Mouse (Mus musculus): ENCODE results near the gene Barhl1.
A peak's percentile ranks its signal among the peaks of the same experiment; 100 is the strongest.

The Barhl1 gene

GRCm38 (mm10) chr2:28911331-28912038 is 5.0 kb downstream of the Barhl1 start:
- no peak for DNase-seq (ENCODE audit: low read depth, low spot score)

DNA sequence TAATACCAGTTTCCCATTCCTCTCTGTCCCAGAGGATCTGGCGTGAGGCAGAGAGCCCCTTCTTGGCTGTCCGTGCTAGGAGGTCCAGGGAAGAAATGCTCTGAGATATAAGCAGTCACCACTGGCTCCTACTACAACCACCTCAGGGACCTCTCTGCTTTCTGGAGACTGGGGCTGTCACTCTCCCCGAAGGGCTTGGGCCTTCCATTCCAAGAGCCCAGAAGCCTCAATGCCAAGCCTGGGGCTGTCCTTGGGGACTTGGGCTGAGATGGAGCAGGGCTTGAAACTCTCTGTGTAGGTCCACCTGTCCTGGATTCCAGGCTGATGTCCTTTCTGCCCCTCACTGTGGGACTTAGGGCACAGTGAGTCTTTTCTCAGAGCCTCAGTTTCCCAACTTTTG is 5.6 kb downstream of the Barhl1 start:
- DNase-seq (ENCODE audit: low read depth, low spot score): no peak

GRCm38 (mm10) chr2:28909818-28910710 is 6.4 kb downstream of the Barhl1 start:
- no peak for DNase-seq (ENCODE audit: low read depth, low spot score)

DNA sequence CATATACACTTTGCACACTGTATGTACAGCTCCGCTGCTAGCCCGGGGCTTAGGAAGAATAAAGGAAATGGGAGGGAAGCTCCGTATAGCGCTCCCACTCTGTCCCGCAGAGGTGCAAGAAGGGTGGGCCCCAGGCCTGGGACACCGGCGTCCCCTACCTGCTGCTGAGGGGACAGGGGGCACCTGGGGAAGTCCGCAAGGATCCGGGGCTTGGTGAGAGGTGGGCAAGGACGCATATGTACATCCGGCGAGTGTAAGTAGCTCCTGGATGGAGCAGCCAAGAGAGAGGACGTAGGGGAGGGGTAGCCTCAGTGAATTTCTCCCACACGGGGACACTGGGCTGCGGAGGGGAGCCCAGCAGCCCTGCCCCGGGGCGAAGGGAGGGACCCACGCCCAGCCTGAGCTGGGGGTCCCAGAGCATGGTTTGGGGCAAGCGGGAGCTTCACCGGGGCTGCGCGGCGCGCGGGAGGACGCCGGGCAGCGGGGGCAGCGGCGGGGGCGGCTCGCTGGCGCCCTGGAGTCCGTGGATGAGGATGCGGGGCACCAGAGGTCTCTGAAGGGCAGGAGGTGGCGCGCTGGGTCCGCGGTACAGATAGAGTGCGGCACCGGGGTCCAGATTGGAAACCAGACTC is 7.2 kb downstream of the Barhl1 start:
- no peak for DNase-seq (ENCODE audit: low read depth, low spot score)

- DNase-seq (ENCODE audit: low read depth, low spot score): peak; percentile 58
Measured at GRCm38 (mm10) chr2:28908389-28909153, 7.9 kb downstream of the Barhl1 start.

DNA sequence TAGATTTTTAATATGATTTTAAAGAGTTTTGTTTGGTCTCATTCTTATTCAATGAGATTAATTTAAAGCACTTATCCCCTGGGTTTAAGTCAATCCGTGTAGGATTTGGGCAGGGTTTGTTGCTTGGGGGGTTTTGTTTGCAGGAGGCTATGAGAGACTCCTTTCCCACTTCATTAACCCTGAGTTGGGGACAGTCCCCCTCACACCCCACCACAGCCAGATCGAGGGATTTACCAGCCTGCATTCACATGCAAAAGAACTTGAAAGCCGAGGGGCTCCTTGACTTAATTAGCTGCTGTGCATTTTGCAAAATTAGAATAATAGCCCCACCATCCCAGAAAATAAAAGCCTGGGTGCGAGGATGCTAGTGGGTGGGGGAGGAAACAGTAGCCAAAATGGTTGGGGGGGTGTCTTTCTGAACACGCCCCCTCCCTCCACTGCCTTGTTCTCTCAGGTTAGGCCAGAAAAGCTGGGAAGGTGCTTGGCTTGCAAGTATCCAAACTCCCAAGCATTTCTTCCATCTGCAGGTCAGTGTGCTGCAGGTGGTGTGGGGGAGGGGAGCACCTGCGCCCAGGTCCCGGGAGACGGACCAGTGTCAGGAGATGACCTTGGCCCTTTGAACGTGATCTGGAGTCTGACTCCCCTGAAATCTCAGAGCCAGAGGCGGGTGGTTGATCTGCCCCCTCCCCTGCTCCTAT is 8.6 kb downstream of the Barhl1 start:
- DNase-seq (ENCODE audit: low read depth, low spot score): no peak

GRCm38 (mm10) chr2:28905561-28905960 is 10.9 kb downstream of the Barhl1 start:
- DNase-seq (ENCODE audit: low read depth, low spot score): no peak

DNA sequence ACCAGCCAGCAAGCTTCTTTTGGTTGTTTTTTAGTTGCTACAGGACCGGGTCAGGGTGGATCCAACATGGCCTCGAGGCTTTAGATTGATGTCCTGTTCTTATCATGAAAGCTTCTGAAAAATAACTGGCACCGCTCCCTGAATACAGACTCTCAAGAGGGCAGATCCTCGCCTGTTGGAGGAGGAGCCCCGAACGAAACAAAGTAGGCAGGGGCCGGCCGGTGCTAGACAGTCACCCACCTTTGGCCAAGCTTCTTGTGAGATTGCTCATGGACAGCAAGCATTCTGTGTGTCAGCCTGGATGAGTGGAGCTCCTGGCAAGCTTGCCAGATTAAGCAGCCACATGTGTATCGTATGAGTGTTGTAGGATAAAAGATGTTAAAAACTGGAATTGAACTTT is 11.7 kb downstream of the Barhl1 start:
- no peak for DNase-seq (ENCODE audit: low read depth, low spot score)

- no peak for DNase-seq (ENCODE audit: low read depth, low spot score)
Measured at GRCm38 (mm10) chr2:28903871-28904270, 12.6 kb downstream of the Barhl1 start.

GRCm38 (mm10) chr2:28902291-28902690 is 14.2 kb downstream of the Barhl1 start:
- no peak for DNase-seq (ENCODE audit: low read depth, low spot score)

GRCm38 (mm10) chr2:28897340-28897899 is 19.0 kb downstream of the Barhl1 start:
- no peak for DNase-seq (ENCODE audit: low read depth, low spot score)

DNA sequence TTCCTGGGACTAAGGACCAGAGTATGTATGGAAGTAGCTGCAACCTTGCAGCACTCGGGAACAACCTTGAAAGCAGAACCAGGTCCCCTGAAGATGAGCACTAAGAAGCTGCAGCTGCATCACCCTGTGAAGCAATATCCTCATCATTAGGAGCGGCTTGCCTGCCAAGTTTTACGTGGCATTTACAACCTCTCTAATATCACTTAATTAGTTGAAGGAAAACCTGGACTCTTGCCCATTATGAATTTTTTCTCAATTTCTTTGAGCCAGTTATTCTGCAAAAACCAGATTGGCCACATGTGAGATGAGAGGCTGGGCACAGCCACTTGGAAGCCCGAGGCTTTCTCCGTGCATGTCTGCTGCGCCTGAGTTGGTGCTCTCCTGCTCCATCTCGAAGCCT is 20.6 kb downstream of the Barhl1 start:
- no peak for DNase-seq (ENCODE audit: low read depth, low spot score)

GRCm38 (mm10) chr2:28893526-28893925 is 22.9 kb downstream of the Barhl1 start:
- DNase-seq (ENCODE audit: low read depth, low spot score): no peak

DNA sequence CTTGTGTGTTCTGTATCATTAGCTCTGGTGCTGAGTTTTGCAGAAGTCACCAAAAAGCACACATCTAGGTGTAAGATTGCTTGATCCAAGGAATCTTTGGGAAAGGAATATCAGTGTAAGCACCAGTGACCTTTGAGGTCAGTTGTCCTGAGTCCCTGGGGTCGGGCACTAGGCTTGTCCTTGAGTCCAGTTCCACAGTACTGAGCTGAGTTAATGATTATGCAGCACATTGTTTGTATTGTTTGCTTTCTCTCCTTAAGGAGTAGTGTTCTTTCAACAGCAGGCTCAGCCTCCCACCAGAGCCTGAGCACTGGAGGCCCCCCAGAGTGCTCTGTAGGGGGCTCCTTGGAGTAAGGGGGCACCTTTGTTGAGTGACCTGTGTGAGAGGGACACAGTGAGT is 23.7 kb downstream of the Barhl1 start:
- DNase-seq (ENCODE audit: low read depth, low spot score): no peak

DNA sequence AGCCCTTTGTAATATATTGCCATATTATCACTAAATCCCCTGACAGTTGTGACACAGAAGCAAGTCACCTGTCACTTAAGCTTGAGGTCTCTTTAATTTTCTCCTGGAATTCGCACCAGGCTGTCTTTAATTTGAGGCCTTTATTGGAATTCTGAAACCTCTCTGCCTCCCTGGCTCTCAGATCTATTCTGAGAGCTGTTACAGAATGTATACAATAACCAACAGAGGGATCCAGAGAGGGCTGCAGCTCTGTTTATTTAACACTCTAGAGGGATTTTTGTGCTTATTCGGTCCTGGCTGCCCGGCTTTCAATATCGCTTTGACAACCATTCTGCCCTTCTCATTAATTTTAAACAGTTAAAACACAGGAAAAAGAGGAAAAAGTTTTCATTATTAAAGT is 31.6 kb downstream of the Barhl1 start:
- DNase-seq (ENCODE audit: low read depth, low spot score): no peak

GRCm38 (mm10) chr2:28882826-28883485 is 33.5 kb downstream of the Barhl1 start:
- DNase-seq (ENCODE audit: low read depth, low spot score): no peak

GRCm38 (mm10) chr2:28882047-28882446 is 34.4 kb downstream of the Barhl1 start:
- no peak for DNase-seq (ENCODE audit: low read depth, low spot score)

DNA sequence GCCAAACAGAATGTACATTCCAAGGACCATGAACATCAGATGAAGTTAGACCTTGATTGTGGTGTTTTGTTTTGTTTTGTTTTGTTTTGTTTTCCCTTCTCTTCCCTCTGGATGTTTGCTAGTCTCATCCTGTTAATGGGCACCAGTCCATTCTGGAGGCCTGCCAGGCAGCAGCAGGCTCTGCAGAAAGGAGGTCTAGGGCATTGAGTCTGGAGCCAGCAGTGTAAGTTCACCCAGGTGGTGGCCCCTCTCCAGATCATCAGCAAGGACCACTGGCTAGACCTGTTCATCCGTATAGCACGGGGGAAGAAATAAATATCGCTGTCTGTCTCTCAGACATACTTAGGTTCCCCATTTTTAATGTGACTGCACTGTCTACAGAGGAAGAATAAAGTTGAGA is 35.2 kb downstream of the Barhl1 start:
- no peak for DNase-seq (ENCODE audit: low read depth, low spot score)

- no peak for DNase-seq (ENCODE audit: low read depth, low spot score)
Measured at GRCm38 (mm10) chr2:28875554-28875953, 40.9 kb downstream of the Barhl1 start.

DNA sequence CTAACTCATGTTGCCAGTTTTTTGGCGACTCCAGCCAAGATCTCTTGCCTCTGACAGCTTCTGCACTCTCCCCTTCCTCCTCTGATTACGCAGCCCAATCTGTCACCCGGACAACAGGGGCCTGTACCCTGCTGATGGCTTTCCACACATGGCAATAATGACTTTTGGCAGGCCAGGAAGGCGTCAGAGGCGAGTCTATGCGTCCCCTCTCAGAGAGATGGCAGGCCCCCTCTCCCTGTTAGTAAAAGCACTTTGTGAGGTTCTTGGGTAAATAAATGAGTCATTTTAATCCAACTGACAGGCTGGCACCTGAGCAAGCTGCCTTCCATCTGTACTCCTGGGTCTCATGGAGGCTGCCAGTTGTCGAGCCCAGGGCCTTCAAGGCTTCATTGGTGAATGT is 49.0 kb downstream of the Barhl1 start:
- DNase-seq (ENCODE audit: low read depth, low spot score): no peak
